In genomic region chr4:84604461-84604860, GRCm38 (mm10) we compare ENCODE assay signal across 27 mouse cellular contexts.
"Had no signal": no experiment of that assay in that cellular context is flagged by ENCODE, and none has a peak within 500 bp of the region (broad histone marks: within the 10 kb centered on the region; RNA-seq: fewer than 3 reads in every experiment).

No protein-coding gene starts in this region.

- DNase-seq: gastrocnemius, postnatal 14 days; gastrocnemius, postnatal 36 days; heart, adult 18-20 months; heart, postnatal 10 days; heart, postnatal 4 days; kidney, adult 11 months; kidney, adult 2 months; kidney, adult 9 months; kidney, postnatal 14 days; kidney, postnatal 36 days; layer of hippocampus, adult 9-11 months; layer of hippocampus, postnatal 36 days; left cerebral cortex, postnatal 4 days had no signal

- H3K4me3 ChIP-seq: heart, embryonic 10.5 days; heart, embryonic 12.5 days; hindbrain, embryonic 10.5 days; hindbrain, embryonic 12.5 days; intestine, embryonic 15.5 days; kidney, embryonic 15.5 days; limb, embryonic 13.5 days; limb, embryonic 15.5 days; liver, embryonic 12.5 days had no signal

- H3K4me1 ChIP-seq: heart, embryonic 10.5 days; heart, embryonic 12.5 days; hindbrain, embryonic 10.5 days; hindbrain, embryonic 12.5 days; intestine, embryonic 15.5 days; limb, embryonic 13.5 days; limb, embryonic 15.5 days; liver, embryonic 12.5 days had no signal

- ATAC-seq: hindbrain, embryonic 16.5 days; inflammation-experienced regulatory T-cells, adult 6 months; intestine, embryonic 15.5 days; liver, embryonic 12.5 days had no signal

- H3K27ac ChIP-seq: heart, embryonic 10.5 days; hindbrain, embryonic 10.5 days; hindbrain, embryonic 12.5 days; hindbrain, embryonic 14.5 days; intestine, embryonic 15.5 days; kidney, embryonic 15.5 days; kidney, postnatal 0 days; limb, embryonic 13.5 days; limb, embryonic 15.5 days; liver, embryonic 12.5 days; liver, embryonic 14.5 days had no signal
